Mouse (Mus musculus): Measurements from ENCODE around the gene Htr1f.

- TF ChIP-seq CTCF (IDR thresholded peaks at IDR 0.05; ENCODE audit: borderline replicate concordance, control insufficient read depth, extremely low read depth, insufficient read depth, low read length, poor library complexity), result no peak
- no peak for TF ChIP-seq POLR2A (IDR thresholded peaks at IDR 0.05; ENCODE audit: control insufficient read depth, extremely low read depth, insufficient read depth, low read length, poor library complexity)
Measured at GRCm38 (mm10) chr16:64987049-64987448, 118.6 kb downstream of the Htr1f start.
